Mouse (Mus musculus): ENCODE measurements around the gene Dctpp1.

- TF ChIP-seq GATA1 (IDR thresholded peaks at IDR 0.05; ENCODE audit: borderline replicate concordance, low read length) (no peak), FLI1 (IDR thresholded peaks at IDR 0.05; ENCODE audit: low read length) (no peak)
Measured at GRCm38 (mm10) chr7:127243870-127244657, 16.4 kb downstream of the Dctpp1 start, which contains the start of gene Zfp771.

All from megakaryocyte, embryonic 14.5 days (primary cell).